Mouse (Mus musculus): ENCODE data around the gene Themis. TPM values are rescaled to one million over a fixed set of nuclear protein-coding genes. Genes with fewer than 3 reads are reported as not detected.

Gene Themis
- polyA plus RNA-seq, 1 experiment = 0.20 TPM

DNA sequence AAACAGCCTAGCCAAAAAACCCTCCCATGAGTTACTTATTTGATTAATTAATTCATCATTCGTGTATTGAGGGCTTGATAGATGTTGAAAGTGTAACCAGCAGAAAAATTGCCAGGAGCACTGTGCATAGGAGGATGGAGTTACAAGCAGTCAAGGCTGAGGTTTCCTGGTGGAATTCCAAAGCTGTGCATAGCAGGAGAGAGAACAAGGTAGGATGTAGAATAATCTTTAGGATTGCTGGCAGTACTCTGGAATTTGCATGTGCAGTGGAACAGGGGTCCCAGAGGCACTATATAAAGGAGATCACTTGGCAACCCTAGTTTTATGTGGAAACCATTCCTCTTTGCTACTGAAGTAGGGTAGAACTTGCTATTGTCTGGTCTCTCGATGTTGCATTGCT is 174.4 kb downstream of the Themis start:
- H3K4me3 ChIP-seq (ENCODE audit: insufficient read depth, low read depth, low read length) = no peak overlapping the region
- no peaks in the 10 kb centered on the region for H3K36me3 ChIP-seq (ENCODE audit: control insufficient read depth, insufficient read depth, low read length)
- TF ChIP-seq POLR2A (IDR thresholded peaks at IDR 0.05; ENCODE audit: low read depth, low read length) = no peak
- no peak for TF ChIP-seq CTCF (conservative IDR thresholded peaks at IDR 0.05; ENCODE audit: insufficient read depth, insufficient read length, low read depth, low read length)
- H3K27ac ChIP-seq (ENCODE audit: insufficient read depth, low read depth, low read length) = no peak overlapping the region
- WGBS = 60% methylated on average over 2 of the region's 2 CpGs
- no peak for DNase-seq
- no peaks in the 10 kb centered on the region for H3K27me3 ChIP-seq (replicated peaks; ENCODE audit: control insufficient read depth, insufficient read depth, low read length)
- H3K4me1 ChIP-seq (ENCODE audit: control insufficient read depth, insufficient read depth, low read length) = no peaks in the 10 kb centered on the region

DNA sequence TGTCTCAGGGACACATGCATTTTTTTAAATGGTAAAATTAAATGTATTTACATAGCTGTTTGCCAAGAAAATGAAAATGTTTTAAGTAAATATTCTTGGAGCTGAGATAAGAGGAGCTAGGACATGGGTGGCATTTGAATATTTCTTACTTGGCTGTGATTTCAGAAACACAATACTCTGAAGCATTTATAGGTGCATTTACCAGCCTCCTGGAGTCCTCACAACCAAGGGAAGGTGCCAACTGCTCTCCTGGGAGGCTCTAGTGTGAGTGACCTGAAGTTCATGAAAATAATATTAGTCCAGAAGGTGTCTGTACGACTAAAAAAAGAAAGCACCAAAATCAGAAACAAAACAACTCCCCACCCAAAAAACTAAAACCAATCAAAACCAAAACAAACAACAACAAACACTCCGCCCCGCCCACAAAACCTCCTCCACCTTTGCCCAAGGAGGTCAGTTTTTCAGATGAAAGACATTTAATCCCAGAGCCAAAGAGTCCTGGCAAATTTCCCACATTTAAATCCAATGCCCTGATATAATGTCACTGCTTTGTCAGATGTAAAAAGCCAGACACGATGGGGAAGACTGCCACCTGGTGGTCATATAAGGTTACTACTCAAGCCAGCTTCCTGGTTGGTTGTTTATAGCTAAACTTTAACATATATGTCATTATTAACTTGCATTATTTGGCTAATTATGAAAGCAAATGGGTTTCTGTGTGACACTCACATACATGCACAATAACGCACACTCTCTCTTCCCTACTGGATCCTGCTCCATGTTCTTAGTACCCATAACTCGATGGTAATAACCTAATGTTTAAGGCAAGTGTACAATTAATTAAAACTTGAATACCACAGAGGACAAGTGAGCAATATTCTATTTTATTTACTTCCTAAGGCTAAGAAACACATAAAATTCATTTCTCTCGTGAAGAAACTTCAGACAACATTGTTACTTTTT is 175.9 kb downstream of the Themis start:
- peak; percentile 53 for DNase-seq
- no peaks in the 10 kb centered on the region for H3K4me1 ChIP-seq (ENCODE audit: control insufficient read depth, insufficient read depth, low read length)
- no peaks in the 10 kb centered on the region for H3K27me3 ChIP-seq (replicated peaks; ENCODE audit: control insufficient read depth, insufficient read depth, low read length)

DNA sequence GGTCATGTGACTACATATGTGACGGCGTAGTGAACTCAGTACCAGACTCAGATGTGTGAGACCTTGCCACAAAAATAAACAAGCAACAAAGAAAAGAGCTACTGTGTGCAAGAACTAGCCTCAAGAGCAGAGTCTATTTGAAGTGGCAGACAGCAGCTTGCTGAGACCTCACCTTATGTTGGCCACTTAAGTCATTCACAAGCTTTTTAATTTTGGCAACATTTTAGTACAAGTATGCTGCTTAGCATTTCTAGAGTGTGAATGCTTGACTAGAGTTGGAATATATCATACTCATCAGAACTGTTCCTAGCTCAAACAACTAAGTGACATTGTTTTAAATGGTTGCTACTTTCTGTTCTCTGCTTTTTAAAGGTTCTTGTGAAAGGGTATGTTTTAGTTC is 188.0 kb downstream of the Themis start:
- Histone ChIP-seq H3K4me1 (ENCODE audit: control insufficient read depth, insufficient read depth, low read length) (no peaks in the 10 kb centered on the region), H3K27ac (ENCODE audit: insufficient read depth, low read depth, low read length) (no peak overlapping the region), H3K27me3 (replicated peaks; ENCODE audit: control insufficient read depth, insufficient read depth, low read length) (no peaks in the 10 kb centered on the region), H3K4me3 (ENCODE audit: insufficient read depth, low read depth, low read length) (no peak overlapping the region), H3K36me3 (ENCODE audit: control insufficient read depth, insufficient read depth, low read length) (no peaks in the 10 kb centered on the region)
- no peak for DNase-seq
- no peak for TF ChIP-seq POLR2A (IDR thresholded peaks at IDR 0.05; ENCODE audit: low read depth, low read length)
- TF ChIP-seq CTCF (conservative IDR thresholded peaks at IDR 0.05; ENCODE audit: insufficient read depth, insufficient read length, low read depth, low read length) = no peak
- 88% methylated on average over 2 of the region's 2 CpGs for whole genome bisulfite sequencing

More for the DNA sequence above, 175.9 kb downstream of the Themis start:
- peak; percentile 24; the same call in 1 of the 2 replicates for TF ChIP-seq CTCF (conservative IDR thresholded peaks at IDR 0.05; ENCODE audit: insufficient read depth, insufficient read length, low read depth, low read length)
- no peak for TF ChIP-seq POLR2A (IDR thresholded peaks at IDR 0.05; ENCODE audit: low read depth, low read length)
- 24% methylated on average over 7 of the region's 7 CpGs for WGBS
- Histone ChIP-seq H3K27ac (ENCODE audit: insufficient read depth, low read depth, low read length) (no peak overlapping the region), H3K36me3 (ENCODE audit: control insufficient read depth, insufficient read depth, low read length) (no peaks in the 10 kb centered on the region), H3K4me3 (ENCODE audit: insufficient read depth, low read depth, low read length) (no peak overlapping the region)

DNA sequence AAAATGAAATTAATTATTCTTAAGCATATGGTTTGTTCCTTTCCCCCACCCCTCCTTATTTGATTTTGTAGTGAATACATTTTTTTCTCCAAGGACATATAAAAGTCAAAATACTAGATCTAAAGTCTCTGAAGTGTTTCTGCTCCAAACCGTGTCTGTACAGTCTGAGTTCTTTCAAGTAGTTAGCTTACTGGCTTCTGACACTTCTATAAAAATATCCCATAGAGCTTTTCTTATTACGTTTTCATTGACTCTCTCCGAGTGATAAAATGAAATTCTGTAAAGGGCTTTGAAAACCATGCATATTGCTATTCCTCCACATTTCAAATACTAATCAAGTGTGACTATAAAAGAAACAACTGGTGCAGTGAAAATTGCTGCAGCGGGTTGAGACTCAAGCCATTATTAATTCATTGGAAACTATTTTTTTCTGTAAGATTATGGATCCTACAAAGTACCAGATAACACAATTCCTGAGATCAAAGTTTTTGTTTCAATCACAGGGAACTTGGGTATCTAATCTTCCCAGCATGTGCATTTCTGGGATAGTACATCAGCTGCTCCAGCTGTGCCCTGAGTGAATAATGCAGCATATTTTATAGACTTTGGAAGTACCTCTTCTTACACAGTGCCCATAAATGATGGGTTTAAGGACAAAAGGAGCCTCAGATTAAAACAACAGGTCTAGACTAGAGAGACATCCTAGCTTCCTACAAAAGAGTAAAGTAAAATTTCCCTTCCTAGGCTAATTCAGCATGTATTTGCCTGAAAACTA is 202.6 kb downstream of the Themis start:
- Histone ChIP-seq H3K4me1 (ENCODE audit: control insufficient read depth, insufficient read depth, low read length) (no peaks in the 10 kb centered on the region), H3K27me3 (replicated peaks; ENCODE audit: control insufficient read depth, insufficient read depth, low read length) (no peaks in the 10 kb centered on the region), H3K36me3 (ENCODE audit: control insufficient read depth, insufficient read depth, low read length) (no peaks in the 10 kb centered on the region), H3K4me3 (ENCODE audit: insufficient read depth, low read depth, low read length) (no peak overlapping the region), H3K27ac (ENCODE audit: insufficient read depth, low read depth, low read length) (no peak overlapping the region)
- TF ChIP-seq CTCF (conservative IDR thresholded peaks at IDR 0.05; ENCODE audit: insufficient read depth, insufficient read length, low read depth, low read length) (no peak), POLR2A (IDR thresholded peaks at IDR 0.05; ENCODE audit: low read depth, low read length) (no peak)
- DNase-seq = no peak
- 78% methylated on average over 4 of the region's 4 CpGs for WGBS

DNA sequence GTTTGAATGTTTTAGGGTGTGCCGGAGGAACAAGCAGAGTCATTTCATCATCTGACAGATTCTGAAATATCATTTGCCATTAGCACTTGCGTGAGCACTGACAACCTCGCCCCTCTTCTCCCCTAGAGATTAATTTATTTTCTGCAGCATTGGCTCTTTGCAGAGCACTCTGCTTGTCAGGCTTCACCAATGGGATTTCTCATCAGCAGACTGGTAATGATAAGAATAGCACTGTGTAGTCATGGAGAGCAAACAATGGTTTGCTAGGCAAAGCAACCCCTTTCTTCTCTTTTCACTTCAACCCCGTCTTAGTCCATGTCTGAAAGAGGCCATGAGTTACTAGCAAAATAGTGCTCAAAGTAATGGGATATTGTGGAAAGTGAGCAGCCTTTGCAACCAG is 206.4 kb downstream of the Themis start:
- TF ChIP-seq POLR2A (IDR thresholded peaks at IDR 0.05; ENCODE audit: low read depth, low read length) = no peak
- TF ChIP-seq CTCF (conservative IDR thresholded peaks at IDR 0.05; ENCODE audit: insufficient read depth, insufficient read length, low read depth, low read length) = no peak
- no peaks in the 10 kb centered on the region for H3K27me3 ChIP-seq (replicated peaks; ENCODE audit: control insufficient read depth, insufficient read depth, low read length)
- WGBS = 76% methylated on average over 4 of the region's 4 CpGs
- no peaks in the 10 kb centered on the region for H3K36me3 ChIP-seq (ENCODE audit: control insufficient read depth, insufficient read depth, low read length)
- no peak for DNase-seq
- no peak overlapping the region for H3K27ac ChIP-seq (ENCODE audit: insufficient read depth, low read depth, low read length)
- H3K4me1 ChIP-seq (ENCODE audit: control insufficient read depth, insufficient read depth, low read length) = no peaks in the 10 kb centered on the region
- H3K4me3 ChIP-seq (ENCODE audit: insufficient read depth, low read depth, low read length) = no peak overlapping the region

DNA sequence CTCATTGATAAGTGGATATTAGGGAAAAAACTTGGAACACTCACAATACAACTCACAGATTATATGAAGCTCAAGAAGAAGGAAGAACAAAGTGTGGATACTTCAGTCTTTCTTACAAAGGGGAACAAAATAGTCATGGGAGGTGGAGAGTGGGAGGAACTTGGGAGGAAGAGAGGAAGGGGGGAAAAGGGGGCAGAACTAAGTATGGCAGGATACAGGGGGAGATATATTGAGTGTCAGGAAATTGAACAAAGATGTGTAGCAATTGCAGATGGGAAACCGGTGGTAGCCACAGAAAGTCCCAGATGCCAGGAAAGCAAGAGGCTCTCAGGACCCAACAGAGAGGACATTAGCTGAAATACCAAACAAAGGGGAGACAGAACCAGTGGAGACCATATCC is 219.5 kb downstream of the Themis start:
- Histone ChIP-seq H3K36me3 (ENCODE audit: control insufficient read depth, insufficient read depth, low read length) (no peaks in the 10 kb centered on the region), H3K4me3 (ENCODE audit: insufficient read depth, low read depth, low read length) (no peak overlapping the region), H3K27me3 (replicated peaks; ENCODE audit: control insufficient read depth, insufficient read depth, low read length) (no peaks in the 10 kb centered on the region), H3K4me1 (ENCODE audit: control insufficient read depth, insufficient read depth, low read length) (no peaks in the 10 kb centered on the region), H3K27ac (ENCODE audit: insufficient read depth, low read depth, low read length) (no peak overlapping the region)
- DNase-seq = no peak
- TF ChIP-seq POLR2A (IDR thresholded peaks at IDR 0.05; ENCODE audit: low read depth, low read length) (no peak), CTCF (conservative IDR thresholded peaks at IDR 0.05; ENCODE audit: insufficient read depth, insufficient read length, low read depth, low read length) (no peak)
- WGBS = 63% methylated on average over 1 of the region's 1 CpGs

DNA sequence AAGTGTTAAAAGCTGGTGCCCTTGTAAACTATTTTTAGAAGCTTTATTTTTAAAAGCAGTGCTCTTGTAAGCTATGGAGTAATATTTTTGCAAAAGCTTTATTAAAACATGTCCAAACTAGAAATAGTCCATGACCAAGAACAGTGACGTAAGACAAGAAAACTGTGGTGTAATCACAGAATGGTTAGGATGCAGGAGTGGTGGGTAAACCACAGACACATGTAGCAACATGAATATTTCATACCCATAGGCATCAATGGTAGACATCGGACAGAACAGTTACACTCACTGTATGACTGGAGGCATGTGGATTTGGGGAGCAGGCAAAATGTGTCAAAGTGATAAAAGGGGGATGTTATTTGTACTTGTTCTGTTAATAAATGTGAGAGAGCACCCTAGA is 222.7 kb downstream of the Themis start:
- WGBS = 88% methylated on average over 2 of the region's 2 CpGs
- no peaks in the 10 kb centered on the region for H3K27me3 ChIP-seq (replicated peaks; ENCODE audit: control insufficient read depth, insufficient read depth, low read length)

More for the DNA sequence above, 222.7 kb downstream of the Themis start:
- Histone ChIP-seq H3K4me1 (ENCODE audit: control insufficient read depth, insufficient read depth, low read length) (no peaks in the 10 kb centered on the region), H3K27ac (ENCODE audit: insufficient read depth, low read depth, low read length) (no peak overlapping the region), H3K4me3 (ENCODE audit: insufficient read depth, low read depth, low read length) (no peak overlapping the region), H3K36me3 (ENCODE audit: control insufficient read depth, insufficient read depth, low read length) (no peaks in the 10 kb centered on the region)
- TF ChIP-seq CTCF (conservative IDR thresholded peaks at IDR 0.05; ENCODE audit: insufficient read depth, insufficient read length, low read depth, low read length) = no peak
- DNase-seq = no peak

Measured in kidney, adult 2 months (tissue).